Mouse (Mus musculus) CD4-positive helper T cell, adult 2 months (primary cell): Measurements from ENCODE around the gene Snapc2.

Experiments used
- DNase-seq: peaks from one replicate; pipeline ENCODE4 v3.0.0-alpha.2; 2012; ENCODE audit warnings: low read depth, missing footprints, low spot score

The Snapc2 gene

DNA sequence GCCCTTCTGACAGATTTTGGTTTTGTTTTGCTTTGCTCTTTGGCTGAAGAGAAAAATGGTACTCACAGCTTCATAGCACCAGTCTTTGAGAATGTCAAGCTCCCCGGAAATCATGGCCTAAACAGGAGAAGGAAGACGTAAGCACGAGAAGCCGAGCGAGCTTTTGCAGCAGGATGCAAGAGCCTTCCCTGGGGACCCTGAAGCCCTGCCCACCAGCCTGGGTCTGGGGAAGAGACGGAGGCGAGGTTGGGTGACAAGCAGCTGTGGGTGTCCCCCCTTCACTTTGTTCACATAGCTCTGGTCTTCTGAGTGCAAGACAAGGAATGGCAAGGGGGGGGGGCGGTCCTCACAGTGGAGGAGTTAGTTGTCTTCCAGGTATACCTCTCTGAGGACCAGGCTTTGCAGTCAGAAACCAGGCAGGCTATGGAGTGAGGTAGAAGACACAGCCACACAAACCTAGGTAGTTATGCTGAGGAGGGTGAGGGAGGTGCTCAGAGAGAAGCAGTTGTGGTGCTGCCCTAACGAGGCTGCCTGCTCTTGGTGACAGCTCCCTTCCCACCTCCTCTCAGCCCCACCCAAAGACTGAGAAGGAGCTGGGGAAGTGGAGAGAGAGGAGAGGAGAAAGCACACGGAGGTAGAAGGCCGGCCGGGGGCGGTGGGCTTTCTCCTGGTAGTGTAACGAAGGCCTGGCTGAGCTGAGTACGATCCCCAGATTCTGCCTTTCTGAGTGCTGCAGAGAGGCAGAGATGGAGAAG is 12.5 kb downstream of the Snapc2 start:
- no peak for DNase-seq

DNA sequence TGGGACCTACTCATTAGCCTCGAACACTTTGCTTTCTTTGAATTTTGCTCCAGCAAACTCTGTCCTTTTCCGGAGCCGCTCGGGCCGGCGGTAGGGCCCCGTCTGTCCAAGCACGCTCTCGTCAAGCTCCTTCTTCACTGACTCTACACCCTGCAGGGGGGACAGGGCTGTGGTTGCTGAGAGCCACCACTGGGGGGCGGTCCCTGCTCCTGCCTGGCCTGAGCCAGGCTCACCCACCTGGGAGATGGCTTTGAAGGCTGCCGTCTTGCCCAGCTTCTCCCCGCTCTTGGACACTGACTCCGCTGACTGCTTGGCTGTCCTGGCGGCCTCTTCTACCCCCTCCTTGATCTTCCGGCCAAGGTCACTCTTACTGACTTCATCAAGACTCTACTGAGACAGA is 14.7 kb downstream of the Snapc2 start:
- DNase-seq, result peak; percentile 38

DNA sequence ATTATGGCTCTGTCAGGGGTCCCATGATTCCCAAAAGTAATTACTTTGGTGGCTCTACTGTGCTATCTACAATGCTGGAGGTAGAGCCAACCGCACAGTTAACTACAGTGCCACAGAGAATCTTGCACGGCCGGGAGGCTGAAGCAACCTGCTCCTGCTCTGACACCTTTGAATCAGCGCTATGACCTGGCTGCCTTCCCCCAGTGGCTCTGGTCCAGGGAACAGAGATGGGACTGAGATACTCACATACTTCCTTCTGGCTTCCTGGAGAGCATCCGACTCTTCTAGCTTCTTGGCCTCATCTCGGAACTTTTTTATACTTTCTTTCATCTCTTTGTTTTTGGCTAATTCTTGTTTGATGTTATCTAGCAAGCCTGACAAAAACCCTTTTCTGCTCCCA is 16.7 kb downstream of the Snapc2 start:
- DNase-seq, result no peak

DNA sequence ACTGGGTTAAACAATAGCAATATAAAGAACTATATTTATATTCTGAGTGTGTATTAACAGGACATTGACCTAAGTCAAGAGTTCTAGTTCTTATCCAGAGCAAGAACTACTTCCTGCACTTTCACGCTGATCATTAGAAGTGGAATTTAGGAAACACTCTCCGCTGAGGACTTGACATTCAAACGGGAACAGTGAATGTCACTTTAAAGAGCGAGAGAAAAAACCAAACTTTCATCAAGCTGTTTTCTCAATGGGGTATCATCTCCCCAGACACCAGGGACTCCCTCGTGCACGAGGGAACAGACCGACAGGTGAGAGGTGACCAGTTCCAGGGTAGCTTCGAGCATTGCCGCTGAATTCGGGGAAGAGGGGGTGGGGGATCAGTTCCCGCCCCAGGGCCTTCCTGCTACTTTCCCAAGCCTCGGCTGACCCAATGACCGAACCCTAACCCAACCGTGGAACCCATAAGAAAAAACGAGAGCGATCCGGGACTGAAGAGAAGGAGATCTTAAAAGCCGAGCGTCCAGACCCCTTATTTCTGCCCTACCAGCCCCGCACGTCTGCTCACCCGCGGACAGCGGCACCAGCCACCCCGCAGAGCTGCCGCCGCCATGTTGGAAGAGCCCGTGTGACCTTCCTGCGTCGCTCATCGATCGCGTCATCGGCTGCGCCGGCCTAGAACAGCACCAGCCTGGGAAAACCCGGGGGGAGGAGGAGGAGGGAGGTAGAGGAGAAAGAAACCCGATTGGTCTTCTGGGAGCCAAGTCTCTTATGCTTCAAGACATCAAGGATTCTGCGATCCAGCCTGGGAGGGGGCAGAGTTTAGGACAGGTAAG is 22.6 kb downstream of the Snapc2 start, which contains the start of gene Timm44:
TSS of gene Timm44 (minus strand) at position 639 of the 836 bp plus-strand sequence.
- peak; percentile 95 for DNase-seq

DNA sequence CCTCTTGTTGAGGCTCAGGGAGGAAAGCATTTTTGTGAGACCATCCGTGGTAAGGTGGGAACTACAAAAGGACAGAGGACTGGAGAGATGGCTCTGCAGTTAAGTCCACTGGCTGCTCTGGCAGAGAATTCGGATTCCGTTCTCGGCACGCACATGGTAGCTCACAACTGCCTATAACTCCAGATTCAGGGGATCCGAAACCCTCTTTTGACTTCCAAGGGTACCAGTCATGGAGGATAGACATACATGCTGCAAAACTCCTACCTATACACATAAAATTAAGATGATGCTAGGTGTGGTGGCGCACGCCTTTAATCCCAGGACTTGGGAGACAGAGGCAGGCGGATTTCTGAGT is 23.2 kb downstream of the Snapc2 start:
- DNase-seq, result no peak

DNA sequence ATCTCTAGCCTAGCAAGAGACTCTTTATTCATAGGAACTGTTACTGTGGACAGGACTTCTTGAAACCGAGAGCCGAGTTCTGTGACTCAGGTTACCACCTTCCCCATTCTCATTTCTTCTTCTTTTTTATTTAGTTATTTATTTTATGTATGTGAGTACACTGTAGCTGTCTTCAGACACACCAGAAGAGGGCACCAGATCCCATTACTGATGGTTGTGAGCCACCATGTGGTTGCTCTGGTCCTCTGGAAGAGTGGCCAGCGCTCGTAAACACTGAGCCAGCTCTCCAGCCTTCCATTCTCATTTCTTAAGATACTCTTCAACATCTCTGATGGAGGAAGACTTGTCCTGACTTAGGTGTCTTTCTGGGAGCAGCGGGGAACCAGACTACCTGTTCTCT is 39.9 kb downstream of the Snapc2 start:
- DNase-seq, result no peak

DNA sequence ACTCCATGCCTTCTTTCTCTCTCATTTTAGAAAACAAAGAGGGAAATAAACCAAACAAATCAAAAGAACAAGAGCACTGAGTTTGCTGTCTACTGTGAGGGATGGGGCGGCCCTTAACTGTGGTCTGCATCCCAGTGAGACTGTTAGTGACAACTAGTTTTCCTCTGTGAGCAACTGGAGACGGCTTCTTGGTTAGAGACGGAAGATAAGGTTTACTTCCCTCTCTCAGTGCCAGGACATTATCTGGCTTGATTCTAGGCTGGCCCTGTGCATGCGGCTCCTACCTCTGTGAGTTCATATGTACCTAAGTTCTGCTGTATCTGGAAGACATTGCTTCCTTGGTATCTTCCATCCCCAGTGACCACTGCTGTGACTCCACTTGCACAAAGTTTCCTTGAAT is 44.9 kb downstream of the Snapc2 start:
- no peak for DNase-seq

DNA sequence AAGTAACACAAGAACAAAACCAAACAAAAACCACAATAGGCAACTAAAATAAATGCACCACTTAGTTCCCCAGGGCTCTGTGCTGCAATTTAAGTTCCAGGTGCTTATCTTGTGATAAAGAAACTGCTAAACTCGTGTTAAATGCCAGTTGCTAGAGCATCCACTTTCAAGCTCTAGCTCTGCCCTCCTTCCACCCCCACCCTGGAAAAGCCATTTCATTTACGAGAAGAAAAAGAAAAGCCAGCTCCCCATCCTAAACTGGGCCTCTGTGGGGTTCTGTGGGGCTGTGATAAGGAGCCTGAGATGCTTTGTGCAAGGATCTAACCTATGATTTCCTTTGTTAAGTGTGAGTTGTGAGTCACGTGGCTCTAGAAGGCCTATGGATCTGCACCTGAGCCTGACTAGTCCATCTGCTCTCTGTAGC is 51.3 kb downstream of the Snapc2 start:
- no peak for DNase-seq
